Mouse (Mus musculus): ENCODE measurements around the gene Ifng. TPM values are rescaled to one million over a fixed set of nuclear protein-coding genes. Genes with fewer than 3 reads are reported as not detected.

The Ifng gene
- polyA plus RNA-seq, 1 experiment, result not detected

GRCm38 (mm10) chr10:118441898-118442297 lies 1.1 kb downstream of the Ifng start:
- no peaks in the 10 kb centered on the region for H3K4me1 ChIP-seq (ENCODE audit: control insufficient read depth, insufficient read depth, low read length)
- TF ChIP-seq CTCF (IDR thresholded peaks at IDR 0.05; ENCODE audit: borderline replicate concordance, insufficient read depth, low read depth, low read length), result no peak
- no peak for TF ChIP-seq POLR2A (IDR thresholded peaks at IDR 0.05; ENCODE audit: borderline replicate concordance, insufficient read depth, low read length)
- 76% methylated on average over 3 of the region's 3 CpGs for WGBS
- H3K4me3 ChIP-seq (replicated peaks; ENCODE audit: insufficient read depth, low read depth, low read length), result no peak overlapping the region
- no peaks in the 10 kb centered on the region for H3K27me3 ChIP-seq (ENCODE audit: control insufficient read depth, insufficient read depth, low read length)
- no peak for DNase-seq
- H3K27ac ChIP-seq (ENCODE audit: insufficient read depth, low read length), result no peak overlapping the region

DNA sequence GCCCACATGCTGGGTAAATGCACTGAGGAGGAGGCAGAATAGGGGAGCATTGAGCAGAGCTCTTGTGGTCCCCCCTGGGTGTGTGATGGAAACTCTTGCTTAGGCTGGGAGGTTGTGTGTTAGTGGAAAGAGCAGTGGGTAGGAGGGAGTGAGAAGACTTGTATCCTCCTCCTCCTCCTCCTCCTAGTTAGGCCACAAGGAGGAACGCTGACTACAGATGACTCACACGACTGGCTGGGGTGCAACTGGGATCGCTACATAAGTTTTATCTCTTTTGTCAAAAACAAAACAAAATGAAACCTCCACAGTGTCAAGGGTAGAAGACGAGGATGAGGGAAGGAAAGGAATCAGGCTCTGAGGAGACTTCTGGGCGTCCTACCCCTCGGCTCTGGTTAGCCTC lies 2.2 kb downstream of the Ifng start:
- TF ChIP-seq POLR2A (IDR thresholded peaks at IDR 0.05; ENCODE audit: borderline replicate concordance, insufficient read depth, low read length) (no peak), CTCF (IDR thresholded peaks at IDR 0.05; ENCODE audit: borderline replicate concordance, insufficient read depth, low read depth, low read length) (no peak)
- WGBS, result 92% methylated on average over 6 of the region's 6 CpGs
- Histone ChIP-seq H3K27ac (ENCODE audit: insufficient read depth, low read length) (no peak overlapping the region), H3K27me3 (ENCODE audit: control insufficient read depth, insufficient read depth, low read length) (no peaks in the 10 kb centered on the region), H3K4me3 (replicated peaks; ENCODE audit: insufficient read depth, low read depth, low read length) (no peak overlapping the region), H3K4me1 (ENCODE audit: control insufficient read depth, insufficient read depth, low read length) (no peaks in the 10 kb centered on the region)
- DNase-seq, result no peak

DNA sequence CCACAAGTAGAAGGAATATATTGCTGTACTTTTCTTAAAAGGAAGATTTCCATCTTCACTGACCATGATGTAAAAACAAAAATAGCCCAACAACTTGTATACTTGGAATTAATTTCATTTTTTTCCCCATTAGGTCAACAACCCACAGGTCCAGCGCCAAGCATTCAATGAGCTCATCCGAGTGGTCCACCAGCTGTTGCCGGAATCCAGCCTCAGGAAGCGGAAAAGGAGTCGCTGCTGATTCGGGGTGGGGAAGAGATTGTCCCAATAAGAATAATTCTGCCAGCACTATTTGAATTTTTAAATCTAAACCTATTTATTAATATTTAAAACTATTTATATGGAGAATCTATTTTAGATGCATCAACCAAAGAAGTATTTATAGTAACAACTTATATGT lies 4.2 kb downstream of the Ifng start:
- no peak overlapping the region for H3K4me3 ChIP-seq (replicated peaks; ENCODE audit: insufficient read depth, low read depth, low read length)
- no peak overlapping the region for H3K27ac ChIP-seq (ENCODE audit: insufficient read depth, low read length)
- H3K4me1 ChIP-seq (ENCODE audit: control insufficient read depth, insufficient read depth, low read length), result no peaks in the 10 kb centered on the region
- DNase-seq, result no peak
- H3K27me3 ChIP-seq (ENCODE audit: control insufficient read depth, insufficient read depth, low read length), result no peaks in the 10 kb centered on the region
- WGBS, result 74% methylated on average over 6 of the region's 6 CpGs
- TF ChIP-seq CTCF (IDR thresholded peaks at IDR 0.05; ENCODE audit: borderline replicate concordance, insufficient read depth, low read depth, low read length) (no peak), POLR2A (IDR thresholded peaks at IDR 0.05; ENCODE audit: borderline replicate concordance, insufficient read depth, low read length) (no peak)

DNA sequence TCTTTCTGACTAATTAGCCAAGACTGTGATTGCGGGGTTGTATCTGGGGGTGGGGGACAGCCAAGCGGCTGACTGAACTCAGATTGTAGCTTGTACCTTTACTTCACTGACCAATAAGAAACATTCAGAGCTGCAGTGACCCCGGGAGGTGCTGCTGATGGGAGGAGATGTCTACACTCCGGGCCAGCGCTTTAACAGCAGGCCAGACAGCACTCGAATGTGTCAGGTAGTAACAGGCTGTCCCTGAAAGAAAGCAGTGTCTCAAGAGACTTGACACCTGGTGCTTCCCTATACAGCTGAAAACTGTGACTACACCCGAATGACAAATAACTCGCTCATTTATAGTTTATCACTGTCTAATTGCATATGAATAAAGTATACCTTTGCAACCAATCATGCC lies 4.7 kb downstream of the Ifng start:
- TF ChIP-seq CTCF (IDR thresholded peaks at IDR 0.05; ENCODE audit: borderline replicate concordance, insufficient read depth, low read depth, low read length) (no peak), POLR2A (IDR thresholded peaks at IDR 0.05; ENCODE audit: borderline replicate concordance, insufficient read depth, low read length) (no peak)
- WGBS, result 73% methylated on average over 8 of the region's 8 CpGs
- H3K27me3 ChIP-seq (ENCODE audit: control insufficient read depth, insufficient read depth, low read length), result no peaks in the 10 kb centered on the region
- no peak overlapping the region for H3K27ac ChIP-seq (ENCODE audit: insufficient read depth, low read length)
- no peak overlapping the region for H3K4me3 ChIP-seq (replicated peaks; ENCODE audit: insufficient read depth, low read depth, low read length)
- no peak for DNase-seq
- no peaks in the 10 kb centered on the region for H3K4me1 ChIP-seq (ENCODE audit: control insufficient read depth, insufficient read depth, low read length)

DNA sequence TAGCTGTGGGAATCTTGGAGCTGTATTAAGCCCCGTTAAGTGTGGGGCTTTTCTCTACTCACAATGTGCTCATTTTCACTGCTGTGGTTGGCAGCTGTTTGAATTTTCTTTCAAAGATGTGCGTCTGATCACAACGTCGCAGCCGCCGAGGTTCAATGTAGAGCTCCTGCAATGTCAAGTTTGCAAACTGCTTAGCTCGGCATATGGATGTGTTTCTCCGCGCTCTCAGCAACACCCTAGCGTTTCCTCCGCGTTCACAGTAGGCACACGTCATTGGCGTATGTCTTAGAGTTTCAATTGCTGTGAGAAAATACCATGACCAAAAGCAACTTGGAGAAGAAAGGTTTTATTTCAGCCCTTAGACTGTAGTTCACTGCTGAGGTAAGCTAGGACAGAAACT lies 5.1 kb downstream of the Ifng start:
- H3K27ac ChIP-seq (ENCODE audit: insufficient read depth, low read length), result no peak overlapping the region
- DNase-seq, result no peak
- H3K27me3 ChIP-seq (ENCODE audit: control insufficient read depth, insufficient read depth, low read length), result no peaks in the 10 kb centered on the region
- H3K4me3 ChIP-seq (replicated peaks; ENCODE audit: insufficient read depth, low read depth, low read length), result no peak overlapping the region
- no peak for TF ChIP-seq POLR2A (IDR thresholded peaks at IDR 0.05; ENCODE audit: borderline replicate concordance, insufficient read depth, low read length)
- no peak for TF ChIP-seq CTCF (IDR thresholded peaks at IDR 0.05; ENCODE audit: borderline replicate concordance, insufficient read depth, low read depth, low read length)
- no peaks in the 10 kb centered on the region for H3K4me1 ChIP-seq (ENCODE audit: control insufficient read depth, insufficient read depth, low read length)
- 84% methylated on average over 14 of the region's 14 CpGs for WGBS

- TF ChIP-seq CTCF (IDR thresholded peaks at IDR 0.05; ENCODE audit: borderline replicate concordance, insufficient read depth, low read depth, low read length) (no peak), POLR2A (IDR thresholded peaks at IDR 0.05; ENCODE audit: borderline replicate concordance, insufficient read depth, low read length) (no peak)
- Histone ChIP-seq H3K27ac (ENCODE audit: insufficient read depth, low read length) (no peak overlapping the region), H3K4me1 (ENCODE audit: control insufficient read depth, insufficient read depth, low read length) (no peaks in the 10 kb centered on the region), H3K4me3 (replicated peaks; ENCODE audit: insufficient read depth, low read depth, low read length) (no peak overlapping the region), H3K27me3 (ENCODE audit: control insufficient read depth, insufficient read depth, low read length) (no peaks in the 10 kb centered on the region)
- DNase-seq, result no peak
- WGBS, result 65% methylated on average over 2 of the region's 2 CpGs
These were observed 10.9 kb downstream of the Ifng start for GRCm38 (mm10) chr10:118451747-118452146.

DNA sequence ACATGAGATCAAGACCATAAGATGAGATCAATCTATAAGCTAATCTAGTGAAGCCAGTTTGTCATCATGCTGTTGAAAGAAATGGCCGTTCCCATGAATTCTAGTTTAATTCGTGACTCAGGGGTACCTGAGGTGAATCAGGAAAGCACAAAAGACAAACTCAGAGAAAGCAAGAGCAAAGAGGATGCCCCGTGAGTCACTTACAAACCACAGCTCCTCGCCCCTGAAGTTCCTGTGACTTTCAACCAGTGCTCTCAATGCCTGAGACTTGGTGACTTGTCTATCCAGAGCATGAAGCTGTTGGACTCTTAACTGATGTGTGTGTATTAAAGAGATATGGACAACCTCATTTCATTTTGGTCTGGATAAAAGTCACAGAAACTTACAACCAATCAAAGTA lies 17.9 kb downstream of the Ifng start:
- Histone ChIP-seq H3K27me3 (ENCODE audit: control insufficient read depth, insufficient read depth, low read length) (no peaks in the 10 kb centered on the region), H3K27ac (ENCODE audit: insufficient read depth, low read length) (no peak overlapping the region), H3K4me1 (ENCODE audit: control insufficient read depth, insufficient read depth, low read length) (no peaks in the 10 kb centered on the region), H3K4me3 (replicated peaks; ENCODE audit: insufficient read depth, low read depth, low read length) (no peak overlapping the region)
- DNase-seq, result no peak
- WGBS, result 90% methylated on average over 4 of the region's 4 CpGs
- no peak for TF ChIP-seq CTCF (IDR thresholded peaks at IDR 0.05; ENCODE audit: borderline replicate concordance, insufficient read depth, low read depth, low read length)
- no peak for TF ChIP-seq POLR2A (IDR thresholded peaks at IDR 0.05; ENCODE audit: borderline replicate concordance, insufficient read depth, low read length)

DNA sequence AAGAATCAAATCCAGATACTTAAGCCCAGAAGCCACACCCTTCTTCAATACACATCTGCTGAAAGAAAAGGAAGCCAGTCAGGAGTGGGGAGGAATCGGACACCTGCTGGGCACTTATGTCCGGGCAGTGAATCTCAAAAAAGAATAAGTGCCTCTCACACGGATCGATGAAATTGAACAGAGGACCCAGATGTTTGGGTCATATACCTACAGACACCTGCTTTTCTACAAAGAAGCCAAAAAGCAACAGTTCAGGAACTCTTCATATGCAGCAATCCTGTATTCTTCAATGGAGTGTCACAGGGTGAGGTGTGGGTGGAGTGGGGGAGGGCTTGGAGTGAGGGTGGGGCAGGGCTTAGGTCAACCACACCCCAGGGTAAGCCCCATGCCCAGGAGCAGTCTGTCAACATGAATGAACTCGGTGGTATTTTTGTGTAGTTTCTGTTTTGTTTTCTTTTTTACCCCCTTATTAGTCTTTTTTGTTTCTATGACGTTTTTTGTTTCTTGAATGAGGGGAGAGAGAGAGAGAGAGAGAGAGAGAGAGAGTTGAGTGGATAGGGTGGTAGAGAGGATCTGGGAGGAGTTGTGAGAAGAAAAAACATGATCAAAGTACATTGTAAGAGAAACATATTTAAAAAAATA lies 20.4 kb downstream of the Ifng start:
- H3K27ac ChIP-seq (ENCODE audit: insufficient read depth, low read length), result no peak overlapping the region
- 37% methylated on average over 6 of the region's 6 CpGs for WGBS
- TF ChIP-seq CTCF (IDR thresholded peaks at IDR 0.05; ENCODE audit: borderline replicate concordance, insufficient read depth, low read depth, low read length) (no peak), POLR2A (IDR thresholded peaks at IDR 0.05; ENCODE audit: borderline replicate concordance, insufficient read depth, low read length) (no peak)
- no peak overlapping the region for H3K4me3 ChIP-seq (replicated peaks; ENCODE audit: insufficient read depth, low read depth, low read length)
- no peaks in the 10 kb centered on the region for H3K4me1 ChIP-seq (ENCODE audit: control insufficient read depth, insufficient read depth, low read length)
- no peaks in the 10 kb centered on the region for H3K27me3 ChIP-seq (ENCODE audit: control insufficient read depth, insufficient read depth, low read length)
- no peak for DNase-seq

All from cerebellum, adult 2 months (tissue).